Mouse (Mus musculus) hindbrain, embryonic 14.5 days (tissue): Measurements from ENCODE around the gene Ak9. TPM values are rescaled to one million over a fixed set of nuclear protein-coding genes. Genes with fewer than 3 reads are reported as not detected.

Experiments
- ATAC-seq: fragments of 200-750 bp; cut with Nextera tagmentation; 2 replicates; pipeline ENCODE4 v1.8.0; 2017; ENCODE audit warnings: moderate number of reproducible peaks, mild to moderate bottlenecking, moderate TSS enrichment, moderate library complexity; ENCODE audit not compliant: low FRiP score
- DNase-seq: peaks from one replicate; pipeline ENCODE4 v3.0.0-alpha.2; 2015; ENCODE audit warnings: low spot score
- H3K27ac ChIP-seq: fragments of 300-500 bp; sonication (generic); 2 replicates; pipeline ENCODE4 v1.5.1; 2014; ENCODE audit warnings: mild to moderate bottlenecking, moderate library complexity
- H3K27me3 ChIP-seq: fragments of 300-500 bp; sonication (generic); 2 replicates; pipeline ENCODE4 v1.6.1; 2014; ENCODE audit warnings: mild to moderate bottlenecking, low read length, mixed read lengths; ENCODE audit not compliant: control insufficient read depth, insufficient read depth
- H3K36me3 ChIP-seq: fragments of 300-500 bp; sonication (generic); replicated peaks from 2 replicates; pipeline ENCODE4 v1.6.1; 2014; ENCODE audit not compliant: control insufficient read depth, insufficient read depth
- H3K4me1 ChIP-seq: fragments of 300-500 bp; sonication (generic); replicated peaks from 2 replicates; pipeline ENCODE4 v1.6.1; 2014; ENCODE audit warnings: antibody characterized with exemption, low read length, mixed read lengths; ENCODE audit not compliant: control insufficient read depth, insufficient read depth
- H3K4me2 ChIP-seq: fragments of 300-500 bp; sonication (generic); replicated peaks from 2 replicates; pipeline ENCODE4 v1.6.1; 2014; ENCODE audit warnings: mild to moderate bottlenecking, moderate library complexity
- H3K4me3 ChIP-seq: fragments of 300-500 bp; sonication (generic); replicated peaks from 2 replicates; pipeline ENCODE4 v1.5.1; 2014; ENCODE audit warnings: mild to moderate bottlenecking, low read length
- H3K9ac ChIP-seq: fragments of 300-500 bp; sonication (generic); 2 replicates; pipeline ENCODE4 v1.6.1; 2014
- H3K9me3 ChIP-seq: fragments of 300-500 bp; sonication (generic); 2 replicates; pipeline ENCODE4 v1.6.1; 2016; ENCODE audit warnings: low read length; ENCODE audit not compliant: control insufficient read depth
- WGBS: fragments of 180-500 bp; shearing (Covaris S2); extraction: QIAGEN DNeasy Blood & Tissue Kit; methylation state at CpG from one replicate; pipeline ENCODE4 v1.1.7; 2014; 5-methylcytosine and 5-hydroxymethylcytosine counted together
- polyA plus RNA-seq: library from polyadenylated mRNA; unstranded; fragments of >200 nt; fragmentation: Nextera tagmentation; extraction: Ambion mirVana; gene quantifications from 2 replicates; pipeline ENCODE4 v1.2.1, GENCODE M21; 2014

Gene Ak9
- polyA plus RNA-seq, 1 experiment from 2014 or later, result 0.37 TPM

DNA sequence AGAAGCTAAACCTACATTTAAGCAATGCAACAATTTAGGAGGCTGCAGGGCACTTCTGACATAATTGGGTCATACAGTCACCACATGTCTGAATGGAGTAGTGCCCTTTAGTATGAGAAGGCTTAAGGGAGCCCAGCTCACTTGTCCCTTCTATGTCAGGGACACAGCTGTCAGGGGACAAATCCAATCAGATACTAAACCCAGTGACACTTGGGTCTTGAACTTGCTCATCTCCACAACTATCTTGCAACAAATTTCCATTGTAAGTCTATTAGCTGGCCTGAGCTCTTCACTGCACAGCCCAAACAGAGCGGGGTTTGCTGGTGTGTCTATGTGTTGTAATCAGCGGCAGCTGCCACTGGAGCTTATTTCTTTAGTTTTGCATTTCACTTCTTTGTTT lies 119.9 kb downstream of the Ak9 start:
- DNase-seq (no peak), ATAC-seq (no peak)
- no peaks in the 10 kb centered on the region for H3K4me1 ChIP-seq
- no peaks in the 10 kb centered on the region for H3K9me3 ChIP-seq
- 73% methylated on average over 2 of the region's 2 CpGs for whole genome bisulfite sequencing
- H3K4me2 ChIP-seq, result no peak overlapping the region
- no peak overlapping the region for H3K4me3 ChIP-seq
- no peaks in the 10 kb centered on the region for H3K27me3 ChIP-seq
- no peaks in the 10 kb centered on the region for H3K36me3 ChIP-seq
- H3K27ac ChIP-seq, result no peak overlapping the region
- H3K9ac ChIP-seq, result no peak overlapping the region

- no peak overlapping the region for H3K4me2 ChIP-seq
- H3K9ac ChIP-seq, result no peak overlapping the region
- no peaks in the 10 kb centered on the region for H3K4me1 ChIP-seq
- DNase-seq, result no peak
- WGBS, result 59% methylated on average over 6 of the region's 6 CpGs
- H3K4me3 ChIP-seq, result no peak overlapping the region
- no peaks in the 10 kb centered on the region for H3K36me3 ChIP-seq
- ATAC-seq, result no peak
- no peaks in the 10 kb centered on the region for H3K9me3 ChIP-seq
- H3K27me3 ChIP-seq, result no peaks in the 10 kb centered on the region
- H3K27ac ChIP-seq, result no peak overlapping the region
Observed at GRCm38 (mm10) chr10:41426368-41426767, 122.6 kb downstream of the Ak9 start.

GRCm38 (mm10) chr10:41434624-41435023 lies 130.8 kb downstream of the Ak9 start:
- no peak for ATAC-seq
- H3K27me3 ChIP-seq, result peaks cover 7% of the 10 kb centered on the region; the same call in 1 of the 2 replicates
- no peaks in the 10 kb centered on the region for H3K9me3 ChIP-seq
- no peaks in the 10 kb centered on the region for H3K4me1 ChIP-seq
- no peak overlapping the region for H3K4me3 ChIP-seq
- no peak overlapping the region for H3K27ac ChIP-seq
- peak; percentile 41 for DNase-seq
- 28% methylated on average over 4 of the region's 4 CpGs for WGBS
- H3K9ac ChIP-seq, result no peak overlapping the region
- no peak overlapping the region for H3K4me2 ChIP-seq
- no peaks in the 10 kb centered on the region for H3K36me3 ChIP-seq

GRCm38 (mm10) chr10:41435141-41435540 lies 131.4 kb downstream of the Ak9 start:
- Histone ChIP-seq H3K4me2 (no peak overlapping the region), H3K4me3 (no peak overlapping the region), H3K36me3 (no peaks in the 10 kb centered on the region), H3K27ac (no peak overlapping the region), H3K27me3 (peaks cover 7% of the 10 kb centered on the region; the same call in 1 of the 2 replicates), H3K4me1 (no peaks in the 10 kb centered on the region), H3K9ac (no peak overlapping the region), H3K9me3 (no peaks in the 10 kb centered on the region)
- DNase-seq, result no peak
- ATAC-seq, result no peak
- WGBS, result 39% methylated on average over 3 of the region's 3 CpGs

DNA sequence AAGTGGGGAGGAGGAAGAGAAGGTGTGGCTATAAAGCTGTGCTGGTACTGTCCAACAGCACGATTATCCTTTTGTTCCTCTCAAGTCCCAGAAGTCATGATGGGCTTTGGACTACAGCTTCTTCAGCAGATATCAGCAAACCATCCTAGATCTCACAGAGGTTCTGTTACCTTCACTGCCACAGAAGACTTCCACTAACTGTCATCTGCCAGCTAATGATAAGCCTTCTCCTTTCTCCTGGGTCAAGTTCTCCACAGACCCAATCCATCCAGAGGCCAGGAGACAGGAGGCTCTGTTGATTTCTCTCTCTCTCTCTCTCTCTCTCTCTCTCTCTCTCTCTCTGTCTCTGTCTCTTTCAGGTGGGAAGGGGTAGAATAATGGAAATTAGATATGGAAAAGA lies 144.4 kb downstream of the Ak9 start:
- no peaks in the 10 kb centered on the region for H3K9me3 ChIP-seq
- no peaks in the 10 kb centered on the region for H3K27me3 ChIP-seq
- H3K36me3 ChIP-seq, result no peaks in the 10 kb centered on the region
- H3K4me1 ChIP-seq, result peaks cover 14% of the 10 kb centered on the region
- ATAC-seq, result no peak
- no peak overlapping the region for H3K4me2 ChIP-seq
- whole genome bisulfite sequencing, result 89% methylated on average over 1 of the region's 1 CpGs
- DNase-seq, result no peak
- no peak overlapping the region for H3K27ac ChIP-seq
- no peak overlapping the region for H3K9ac ChIP-seq
- H3K4me3 ChIP-seq, result no peak overlapping the region

- Histone ChIP-seq H3K4me1 (peaks cover 18% of the 10 kb centered on the region), H3K9me3 (no peaks in the 10 kb centered on the region), H3K4me2 (peak overlapping the region; percentile 54), H3K36me3 (peaks cover 8% of the 10 kb centered on the region; the same call in 1 of the 2 replicates), H3K4me3 (peak overlapping the region; percentile 72), H3K27me3 (no peaks in the 10 kb centered on the region), H3K9ac (peak overlapping the region; percentile 88), H3K27ac (peak overlapping the region; percentile 83)
- DNase-seq (peak; percentile 55), ATAC-seq (peak; percentile 66; the same call in 1 of the 2 replicates)
- WGBS, result 11% methylated on average over 14 of the region's 14 CpGs
Observed at GRCm38 (mm10) chr10:41449684-41450083, 145.9 kb downstream of the Ak9 start.

DNA sequence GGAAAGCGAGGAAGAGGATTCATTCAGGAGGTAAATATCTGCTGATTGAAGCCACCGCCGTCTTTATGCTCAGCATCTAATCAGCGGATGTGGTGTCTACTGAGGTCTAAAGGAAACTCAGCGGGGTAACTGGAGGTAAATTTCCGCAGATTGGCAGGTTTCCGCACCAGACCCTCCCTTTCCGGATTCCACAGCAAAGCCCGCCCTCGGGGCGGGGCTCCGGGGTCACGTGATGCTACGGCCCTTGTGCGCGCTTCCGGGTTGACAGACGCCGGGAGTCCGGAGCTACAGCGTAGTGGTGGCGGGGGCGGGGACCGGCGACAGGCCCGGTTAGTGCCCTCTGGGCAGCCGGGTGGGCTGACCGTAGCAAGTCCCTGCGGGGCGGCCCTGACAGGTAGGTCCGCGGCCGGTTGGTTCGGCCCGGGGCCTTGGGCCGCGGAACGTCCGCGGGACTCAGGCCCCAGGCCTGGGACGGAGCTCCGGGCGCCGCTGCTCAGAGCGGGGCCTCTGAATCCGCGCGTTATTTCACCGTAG lies 146.4 kb downstream of the Ak9 start, which contains the start of gene Zbtb24:
Gene Zbtb24 (plus strand): TSS at position 247 of the 534 bp plus-strand sequence.
- Histone ChIP-seq H3K9ac (peak within 1 kb of the TSS; percentile 88), H3K4me1 (peaks cover 18% of the 10 kb centered on the region), H3K4me2 (peak within 1 kb of the TSS; percentile 54), H3K36me3 (peaks cover 13% of the 10 kb centered on the region), H3K27ac (peak within 1 kb of the TSS; percentile 83), H3K27me3 (no peaks in the 10 kb centered on the region), H3K9me3 (no peaks in the 10 kb centered on the region), H3K4me3 (peak within 1 kb of the TSS; percentile 72)
- DNase-seq (peak; percentile 98), ATAC-seq (peak; percentile 96)
- under 1% methylated on average over 48 of the region's 49 CpGs for WGBS

DNA sequence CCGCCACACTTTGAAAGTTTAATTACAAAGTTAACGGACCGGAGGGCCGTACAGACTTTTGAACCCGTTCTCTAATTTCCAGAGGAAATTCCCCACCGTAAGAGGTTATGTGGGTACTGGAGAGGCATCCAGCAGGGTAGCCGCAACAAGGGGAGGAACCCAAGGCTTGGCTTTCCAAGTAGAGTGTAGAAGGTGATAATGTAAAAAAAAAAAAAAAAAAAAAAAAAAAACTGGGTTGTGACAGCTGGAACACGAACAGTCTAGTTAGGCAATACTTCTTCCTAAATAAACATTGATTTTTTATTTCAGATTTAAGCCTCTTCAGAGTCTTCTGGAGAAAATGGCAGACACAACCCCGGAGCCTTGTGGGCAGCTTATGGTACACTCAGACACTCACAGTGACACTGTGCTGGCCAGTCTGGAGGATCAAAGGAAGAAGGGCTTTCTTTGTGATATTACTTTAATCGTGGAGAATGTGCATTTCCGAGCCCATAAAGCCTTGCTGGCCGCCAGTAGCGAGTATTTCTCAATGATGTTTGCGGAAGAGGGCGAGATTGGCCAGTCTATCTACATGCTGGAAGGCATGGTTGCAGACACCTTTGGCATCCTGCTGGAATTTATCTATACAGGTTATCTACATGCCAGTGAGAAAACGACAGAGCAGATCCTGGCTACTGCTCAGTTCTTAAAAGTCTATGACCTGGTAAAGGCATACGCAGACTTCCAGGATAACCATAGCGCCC lies 147.2 kb downstream of the Ak9 start:
- 61% methylated on average over 18 of the region's 18 CpGs for WGBS
- no peak for ATAC-seq
- Histone ChIP-seq H3K9me3 (no peaks in the 10 kb centered on the region), H3K4me1 (peaks cover 18% of the 10 kb centered on the region), H3K4me2 (peak overlapping the region; percentile 54), H3K4me3 (peak overlapping the region; percentile 72), H3K27ac (peak overlapping the region; percentile 83; the same call in 1 of the 2 replicates), H3K36me3 (peaks cover 20% of the 10 kb centered on the region), H3K9ac (peak overlapping the region; percentile 88), H3K27me3 (no peaks in the 10 kb centered on the region)
- no peak for DNase-seq

DNA sequence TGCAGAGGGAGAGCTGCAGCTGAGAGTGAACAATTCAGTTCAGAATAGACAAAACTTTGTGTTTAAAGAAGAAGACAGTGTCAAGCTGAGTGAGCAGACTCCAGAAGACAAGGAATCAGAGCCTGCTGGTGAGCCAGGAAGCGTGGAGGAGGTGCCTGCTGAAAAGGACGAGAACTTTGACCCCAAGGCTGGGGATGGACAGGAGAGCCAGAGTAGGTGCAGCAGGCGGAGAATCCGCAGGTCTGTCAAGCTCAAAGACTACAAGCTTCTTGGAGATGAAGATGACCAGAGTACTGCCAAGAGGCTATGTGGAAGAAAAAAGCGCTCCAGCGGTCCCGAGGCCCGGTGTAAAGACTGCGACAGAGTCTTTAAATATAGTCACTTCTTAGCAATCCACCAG lies 147.9 kb downstream of the Ak9 start:
- no peaks in the 10 kb centered on the region for H3K27me3 ChIP-seq
- 94% methylated on average over 9 of the region's 9 CpGs for WGBS
- H3K4me2 ChIP-seq, result no peak overlapping the region
- H3K9ac ChIP-seq, result no peak overlapping the region
- ATAC-seq (no peak), DNase-seq (no peak)
- no peak overlapping the region for H3K4me3 ChIP-seq
- H3K9me3 ChIP-seq, result no peaks in the 10 kb centered on the region
- H3K4me1 ChIP-seq, result peaks cover 18% of the 10 kb centered on the region
- H3K36me3 ChIP-seq, result peaks cover 28% of the 10 kb centered on the region
- no peak overlapping the region for H3K27ac ChIP-seq
